Mouse (Mus musculus): Measurements from ENCODE around the gene Gadl1. TPM values are rescaled to one million over a fixed set of nuclear protein-coding genes. Genes with fewer than 3 reads are reported as not detected.
"Not testable (repeated sequence)": the region's sequence is repeated elsewhere in the genome, so short reads cannot be mapped to it uniquely, and the experiment has no call there.

Gene Gadl1
- polyA plus RNA-seq, 2 experiments: 0.69 to 1.4 TPM

- H3K27me3 ChIP-seq (ENCODE audit: control insufficient read depth, insufficient read depth, low read length): no peaks in the 10 kb centered on the region
- H3K4me2 ChIP-seq (replicated peaks; ENCODE audit: low read depth, low read length, severe bottlenecking): no peak overlapping the region
- H3K9me3 ChIP-seq (ENCODE audit: control insufficient read depth, low read length): no peaks in the 10 kb centered on the region
- WGBS: 62% methylated on average over 6 of the region's 6 CpGs
- peaks cover 10% of the 10 kb centered on the region for H3K4me1 ChIP-seq (ENCODE audit: control insufficient read depth, insufficient read depth, low read length)
- H3K4me3 ChIP-seq (replicated peaks; ENCODE audit: low read length): no peak overlapping the region
- TF ChIP-seq POLR2A (IDR thresholded peaks at IDR 0.05; ENCODE audit: borderline replicate concordance, extremely low read depth, insufficient read depth, insufficient read length): no peak
- no peak; the same call in 1 of the 2 replicates for ATAC-seq (ENCODE audit: low FRiP score, low read depth)
- H3K36me3 ChIP-seq (ENCODE audit: control insufficient read depth, insufficient read depth, low read length): no peaks in the 10 kb centered on the region
- no peak overlapping the region for H3K27ac ChIP-seq (replicated peaks; ENCODE audit: low read depth, low read length)
- peak; percentile 11 for DNase-seq (ENCODE audit: low spot score)
- no peak overlapping the region for H3K9ac ChIP-seq (ENCODE audit: low read depth, low read length, severe bottlenecking)
Observed at GRCm38 (mm10) chr9:116038275-116038674, 129.0 kb downstream of the Gadl1 start.

DNA sequence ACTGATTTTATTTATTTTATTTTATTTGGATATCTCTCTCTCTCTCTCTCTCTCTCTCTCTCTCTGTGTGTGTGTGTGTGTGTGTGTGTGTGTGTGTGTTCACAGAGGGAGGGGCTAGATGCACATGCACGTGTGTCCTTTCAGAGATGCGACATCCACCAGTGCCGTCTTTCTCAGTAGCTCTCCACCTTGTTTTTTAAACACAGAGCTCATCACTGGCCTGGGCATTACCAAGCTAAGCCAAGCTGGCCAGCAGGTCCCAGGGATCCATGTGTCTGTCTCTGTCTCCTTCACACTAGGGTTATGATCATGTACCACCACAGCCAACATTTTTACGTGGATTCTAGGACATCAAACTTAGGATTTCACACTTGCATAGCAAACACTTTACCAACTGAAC is 130.7 kb downstream of the Gadl1 start:
- no peak for ATAC-seq (ENCODE audit: low FRiP score, low read depth)
- 78% methylated on average over 4 of the region's 4 CpGs for WGBS

GRCm38 (mm10) chr9:116040852-116041251 is 131.6 kb downstream of the Gadl1 start:
- not testable (repeated sequence) for H3K27ac ChIP-seq (replicated peaks; ENCODE audit: low read depth, low read length); H3K4me3 ChIP-seq (replicated peaks; ENCODE audit: low read length); ATAC-seq (ENCODE audit: low FRiP score, low read depth); H3K4me2 ChIP-seq (replicated peaks; ENCODE audit: low read depth, low read length, severe bottlenecking); H3K4me1 ChIP-seq (ENCODE audit: control insufficient read depth, insufficient read depth, low read length); H3K27me3 ChIP-seq (ENCODE audit: control insufficient read depth, insufficient read depth, low read length); DNase-seq (ENCODE audit: low spot score); H3K36me3 ChIP-seq (ENCODE audit: control insufficient read depth, insufficient read depth, low read length); H3K9ac ChIP-seq (ENCODE audit: low read depth, low read length, severe bottlenecking); H3K9me3 ChIP-seq (ENCODE audit: control insufficient read depth, low read length)
- WGBS: 96% methylated on average over 14 of the region's 14 CpGs

More for the DNA sequence above, 130.7 kb downstream of the Gadl1 start:
- H3K27ac ChIP-seq (replicated peaks; ENCODE audit: low read depth, low read length): no peak overlapping the region
- no peak for DNase-seq (ENCODE audit: low spot score)
- no peak for TF ChIP-seq POLR2A (IDR thresholded peaks at IDR 0.05; ENCODE audit: borderline replicate concordance, extremely low read depth, insufficient read depth, insufficient read length)
- H3K36me3 ChIP-seq (ENCODE audit: control insufficient read depth, insufficient read depth, low read length): no peaks in the 10 kb centered on the region
- no peaks in the 10 kb centered on the region for H3K27me3 ChIP-seq (ENCODE audit: control insufficient read depth, insufficient read depth, low read length)
- H3K4me3 ChIP-seq (replicated peaks; ENCODE audit: low read length): no peak overlapping the region
- no peak overlapping the region for H3K9ac ChIP-seq (ENCODE audit: low read depth, low read length, severe bottlenecking)
- H3K9me3 ChIP-seq (ENCODE audit: control insufficient read depth, low read length): no peaks in the 10 kb centered on the region
- H3K4me1 ChIP-seq (ENCODE audit: control insufficient read depth, insufficient read depth, low read length): peaks cover 10% of the 10 kb centered on the region
- H3K4me2 ChIP-seq (replicated peaks; ENCODE audit: low read depth, low read length, severe bottlenecking): no peak overlapping the region

DNA sequence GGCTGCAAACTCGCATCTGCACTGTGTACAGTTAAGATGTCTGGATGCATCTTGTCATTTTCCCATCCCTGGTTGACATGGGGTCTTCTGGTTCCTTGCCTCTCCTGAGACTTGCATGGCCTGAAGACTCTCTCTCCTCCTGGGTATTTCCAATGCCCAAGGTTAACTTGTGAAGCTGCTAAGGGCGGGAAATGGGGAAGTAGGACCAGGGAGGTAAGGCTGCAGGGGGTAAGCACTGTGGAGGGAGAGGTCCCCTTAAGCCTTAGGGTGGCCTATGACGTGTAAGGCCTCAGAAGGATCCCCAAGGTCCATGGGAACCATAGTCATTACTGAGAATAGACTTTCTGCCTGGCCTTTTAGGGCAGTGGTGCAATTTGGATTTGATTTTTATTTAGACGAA is 132.1 kb downstream of the Gadl1 start:
- peaks cover 10% of the 10 kb centered on the region for H3K4me1 ChIP-seq (ENCODE audit: control insufficient read depth, insufficient read depth, low read length)
- 74% methylated on average over 4 of the region's 4 CpGs for WGBS
- no peak for DNase-seq (ENCODE audit: low spot score)
- H3K27ac ChIP-seq (replicated peaks; ENCODE audit: low read depth, low read length): no peak overlapping the region
- ATAC-seq (ENCODE audit: low FRiP score, low read depth): no peak
- no peaks in the 10 kb centered on the region for H3K36me3 ChIP-seq (ENCODE audit: control insufficient read depth, insufficient read depth, low read length)
- no peak overlapping the region for H3K4me3 ChIP-seq (replicated peaks; ENCODE audit: low read length)
- no peak overlapping the region for H3K4me2 ChIP-seq (replicated peaks; ENCODE audit: low read depth, low read length, severe bottlenecking)
- no peak for TF ChIP-seq POLR2A (IDR thresholded peaks at IDR 0.05; ENCODE audit: borderline replicate concordance, extremely low read depth, insufficient read depth, insufficient read length)
- H3K9me3 ChIP-seq (ENCODE audit: control insufficient read depth, low read length): no peaks in the 10 kb centered on the region
- no peak overlapping the region for H3K9ac ChIP-seq (ENCODE audit: low read depth, low read length, severe bottlenecking)
- no peaks in the 10 kb centered on the region for H3K27me3 ChIP-seq (ENCODE audit: control insufficient read depth, insufficient read depth, low read length)

DNA sequence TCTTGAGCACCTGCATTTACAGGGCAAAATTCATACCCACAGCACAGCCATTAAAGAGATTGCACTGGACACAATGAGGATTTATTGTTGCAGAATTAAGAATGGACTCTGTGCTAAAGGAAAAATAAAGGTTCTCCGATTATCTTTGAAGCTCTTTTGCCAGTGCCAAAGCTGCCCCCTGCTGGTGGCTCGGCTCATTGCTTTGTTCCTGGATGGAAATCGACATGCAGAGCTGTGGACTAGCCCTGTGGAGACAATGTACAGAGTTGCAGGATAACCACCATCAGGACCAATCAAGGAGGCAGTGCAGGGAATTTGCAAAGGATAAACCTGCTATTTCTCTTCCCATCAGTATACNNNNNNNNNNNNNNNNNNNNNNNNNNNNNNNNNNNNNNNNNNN is 132.5 kb downstream of the Gadl1 start:
- Histone ChIP-seq H3K9me3 (ENCODE audit: control insufficient read depth, low read length) (no peaks in the 10 kb centered on the region), H3K4me2 (replicated peaks; ENCODE audit: low read depth, low read length, severe bottlenecking) (no peak overlapping the region), H3K9ac (ENCODE audit: low read depth, low read length, severe bottlenecking) (no peak overlapping the region), H3K36me3 (ENCODE audit: control insufficient read depth, insufficient read depth, low read length) (no peaks in the 10 kb centered on the region), H3K4me1 (ENCODE audit: control insufficient read depth, insufficient read depth, low read length) (peaks cover 10% of the 10 kb centered on the region), H3K27ac (replicated peaks; ENCODE audit: low read depth, low read length) (no peak overlapping the region), H3K27me3 (ENCODE audit: control insufficient read depth, insufficient read depth, low read length) (no peaks in the 10 kb centered on the region), H3K4me3 (replicated peaks; ENCODE audit: low read length) (no peak overlapping the region)
- ATAC-seq (ENCODE audit: low FRiP score, low read depth) (no peak), DNase-seq (ENCODE audit: low spot score) (peak; percentile 78)
- 24% methylated on average over 3 of the region's 3 CpGs for WGBS
- no peak for TF ChIP-seq POLR2A (IDR thresholded peaks at IDR 0.05; ENCODE audit: borderline replicate concordance, extremely low read depth, insufficient read depth, insufficient read length)

- no peak overlapping the region for H3K4me2 ChIP-seq (replicated peaks; ENCODE audit: low read depth, low read length, severe bottlenecking)
- H3K9me3 ChIP-seq (ENCODE audit: control insufficient read depth, low read length): no peaks in the 10 kb centered on the region
- H3K27me3 ChIP-seq (ENCODE audit: control insufficient read depth, insufficient read depth, low read length): no peaks in the 10 kb centered on the region
- ATAC-seq (ENCODE audit: low FRiP score, low read depth): no peak
- H3K9ac ChIP-seq (ENCODE audit: low read depth, low read length, severe bottlenecking): no peak overlapping the region
- no peak overlapping the region for H3K4me3 ChIP-seq (replicated peaks; ENCODE audit: low read length)
- no peaks in the 10 kb centered on the region for H3K36me3 ChIP-seq (ENCODE audit: control insufficient read depth, insufficient read depth, low read length)
- DNase-seq (ENCODE audit: low spot score): no peak
- H3K4me1 ChIP-seq (ENCODE audit: control insufficient read depth, insufficient read depth, low read length): no peaks in the 10 kb centered on the region
- TF ChIP-seq POLR2A (IDR thresholded peaks at IDR 0.05; ENCODE audit: borderline replicate concordance, extremely low read depth, insufficient read depth, insufficient read length): no peak
- WGBS: 90% methylated on average over 1 of the region's 1 CpGs
- H3K27ac ChIP-seq (replicated peaks; ENCODE audit: low read depth, low read length): no peak overlapping the region
Observed at GRCm38 (mm10) chr9:116049985-116050384, 140.7 kb downstream of the Gadl1 start.

Data from limb, embryonic 14.5 days (tissue).